Mouse (Mus musculus): ENCODE results near the gene Nhsl1. TPM values are rescaled to one million over a fixed set of nuclear protein-coding genes. Genes with fewer than 3 reads are reported as not detected.

Gene Nhsl1
- polyA plus RNA-seq, 1 experiment, result 0.20 TPM

GRCm38 (mm10) chr10:18471648-18472047, 152.9 kb downstream of the Nhsl1 start:
- peaks cover 5% of the 10 kb centered on the region; the same call in 1 of the 2 replicates for H3K4me1 ChIP-seq (ENCODE audit: control insufficient read depth, insufficient read depth, low read length)
- TF ChIP-seq POLR2A (IDR thresholded peaks at IDR 0.05; ENCODE audit: borderline replicate concordance, low read depth, low read length) (no peak), CTCF (IDR thresholded peaks at IDR 0.05; ENCODE audit: low read depth, low read length) (no peak)
- no peak overlapping the region for H3K27ac ChIP-seq (ENCODE audit: insufficient read depth, low read depth, low read length)
- H3K4me3 ChIP-seq (ENCODE audit: insufficient read depth, low read length), result no peak overlapping the region

DNA sequence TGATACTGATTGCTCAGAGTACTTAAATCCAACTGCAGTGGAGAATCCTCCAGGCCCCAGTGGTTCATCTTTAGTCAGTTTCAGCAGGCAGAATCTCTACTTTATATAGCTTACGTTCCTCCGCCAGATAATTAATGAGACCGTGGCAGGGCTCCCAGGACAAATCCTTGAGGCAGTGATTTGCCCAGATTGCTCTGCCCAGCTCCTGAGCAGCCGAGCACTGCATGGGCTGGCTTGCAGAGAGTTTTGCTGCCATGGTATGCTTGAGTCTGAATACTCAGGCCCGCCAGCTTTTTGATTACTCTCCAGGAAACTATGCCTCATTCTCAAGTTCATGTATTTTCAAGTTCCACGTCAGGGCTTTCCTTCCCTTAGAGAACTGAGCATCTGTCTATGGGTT, 156.3 kb downstream of the Nhsl1 start:
- no peak overlapping the region for H3K4me3 ChIP-seq (ENCODE audit: insufficient read depth, low read length)
- no peak overlapping the region for H3K27ac ChIP-seq (ENCODE audit: insufficient read depth, low read depth, low read length)
- H3K4me1 ChIP-seq (ENCODE audit: control insufficient read depth, insufficient read depth, low read length), result no peaks in the 10 kb centered on the region; the same call in 1 of the 2 replicates
- TF ChIP-seq CTCF (IDR thresholded peaks at IDR 0.05; ENCODE audit: low read depth, low read length) (no peak), POLR2A (IDR thresholded peaks at IDR 0.05; ENCODE audit: borderline replicate concordance, low read depth, low read length) (no peak)

GRCm38 (mm10) chr10:18478294-18478693, 159.5 kb downstream of the Nhsl1 start:
- Histone ChIP-seq H3K4me1 (ENCODE audit: control insufficient read depth, insufficient read depth, low read length) (peaks cover 2% of the 10 kb centered on the region), H3K27ac (ENCODE audit: insufficient read depth, low read depth, low read length) (no peak overlapping the region), H3K4me3 (ENCODE audit: insufficient read depth, low read length) (no peak overlapping the region)
- TF ChIP-seq CTCF (IDR thresholded peaks at IDR 0.05; ENCODE audit: low read depth, low read length), result no peak
- no peak for TF ChIP-seq POLR2A (IDR thresholded peaks at IDR 0.05; ENCODE audit: borderline replicate concordance, low read depth, low read length)

DNA sequence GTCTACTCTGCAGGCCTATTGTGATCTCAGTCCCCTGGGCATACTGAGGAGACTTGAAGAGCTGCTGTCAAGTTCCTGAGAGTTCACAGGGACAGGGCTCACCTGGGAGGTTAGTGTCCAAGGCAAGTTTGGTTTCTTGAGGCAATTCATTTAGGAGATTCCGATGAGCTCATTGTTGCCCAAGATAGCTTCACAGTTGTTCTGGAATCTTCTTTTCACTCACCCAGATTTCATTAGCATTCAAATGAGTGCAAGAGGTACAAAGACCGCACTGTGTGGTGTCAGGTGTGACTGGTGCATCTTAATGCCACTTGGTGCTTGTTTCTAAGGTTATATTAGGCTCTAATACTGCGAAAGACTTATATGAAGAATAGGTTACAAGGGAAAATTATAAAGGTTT, 160.5 kb downstream of the Nhsl1 start:
- Histone ChIP-seq H3K4me3 (ENCODE audit: insufficient read depth, low read length) (no peak overlapping the region), H3K27ac (ENCODE audit: insufficient read depth, low read depth, low read length) (no peak overlapping the region), H3K4me1 (ENCODE audit: control insufficient read depth, insufficient read depth, low read length) (peaks cover 2% of the 10 kb centered on the region)
- TF ChIP-seq CTCF (IDR thresholded peaks at IDR 0.05; ENCODE audit: low read depth, low read length), result no peak

DNA sequence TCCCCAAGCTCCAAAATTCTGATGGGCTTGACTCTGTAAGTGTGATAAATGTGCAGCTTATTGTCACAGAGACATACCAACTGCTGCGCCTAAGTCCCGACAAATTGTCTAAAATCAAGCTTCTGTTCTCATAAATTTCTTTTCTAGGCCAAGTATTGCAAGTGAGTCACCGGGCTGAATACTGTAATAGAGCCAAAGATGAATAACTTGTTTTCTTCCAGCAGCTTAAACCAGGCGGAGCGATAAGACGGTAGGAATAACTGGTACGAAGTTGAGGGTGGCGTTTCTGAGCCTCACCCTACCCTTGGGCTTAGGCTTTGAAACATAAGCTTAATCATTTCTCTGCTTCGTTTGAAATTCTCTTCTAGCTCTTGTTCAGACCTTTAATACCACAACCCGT, 162.1 kb downstream of the Nhsl1 start:
- TF ChIP-seq CTCF (IDR thresholded peaks at IDR 0.05; ENCODE audit: low read depth, low read length) (no peak), POLR2A (IDR thresholded peaks at IDR 0.05; ENCODE audit: borderline replicate concordance, low read depth, low read length) (no peak)
- H3K4me1 ChIP-seq (ENCODE audit: control insufficient read depth, insufficient read depth, low read length), result peaks cover 2% of the 10 kb centered on the region
- H3K27ac ChIP-seq (ENCODE audit: insufficient read depth, low read depth, low read length), result no peak overlapping the region
- H3K4me3 ChIP-seq (ENCODE audit: insufficient read depth, low read length), result no peak overlapping the region

DNA sequence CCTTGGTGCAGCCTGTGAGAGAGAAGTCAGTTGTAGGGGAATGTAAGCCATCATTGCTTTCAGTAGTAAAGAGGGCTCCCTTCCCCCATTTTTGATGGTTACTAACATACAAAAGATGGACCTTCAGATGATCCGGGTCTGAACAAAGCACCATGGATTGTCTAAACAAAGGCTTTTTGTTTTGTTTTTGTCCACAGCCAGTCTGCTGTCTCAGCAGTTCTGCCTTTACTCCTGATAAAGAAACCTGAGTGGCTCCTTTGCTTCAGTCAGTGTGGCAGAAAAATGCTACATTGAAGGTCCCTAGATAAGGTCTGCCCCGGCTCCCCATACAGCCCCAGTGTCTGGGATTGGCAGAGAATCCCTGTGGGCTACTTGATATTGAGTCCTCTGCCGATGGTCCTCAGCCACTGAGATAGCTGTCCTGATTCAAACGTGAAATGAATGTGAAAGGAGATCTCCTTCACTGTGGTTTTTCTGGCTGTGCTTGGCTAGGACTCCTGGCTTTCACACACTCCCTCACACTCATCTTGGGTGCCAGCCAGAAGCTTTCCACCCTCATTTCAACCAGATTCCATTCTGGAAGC, 163.9 kb downstream of the Nhsl1 start:
- TF ChIP-seq POLR2A (IDR thresholded peaks at IDR 0.05; ENCODE audit: borderline replicate concordance, low read depth, low read length) (no peak), CTCF (IDR thresholded peaks at IDR 0.05; ENCODE audit: low read depth, low read length) (no peak)
- no peak overlapping the region for H3K4me3 ChIP-seq (ENCODE audit: insufficient read depth, low read length)

DNA sequence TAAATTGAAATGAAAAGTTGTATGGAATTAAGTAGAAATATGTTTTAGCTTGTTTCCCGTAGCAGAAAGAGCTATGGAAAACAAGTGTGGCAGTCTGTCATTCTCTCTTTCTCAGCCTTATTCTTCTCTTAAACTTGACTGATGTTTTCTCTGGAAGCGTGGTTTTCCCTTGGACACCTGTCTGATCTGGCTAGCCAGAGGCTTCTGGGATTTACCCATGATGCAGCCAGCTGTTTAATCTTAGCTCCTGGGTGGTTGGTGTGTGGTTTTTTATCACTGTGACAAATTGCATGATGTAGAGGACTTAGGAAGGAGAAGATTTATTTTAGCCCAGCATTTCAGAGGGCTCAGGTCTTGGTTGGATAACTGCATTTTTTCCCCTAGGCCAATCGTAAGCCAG, 164.9 kb downstream of the Nhsl1 start:
- TF ChIP-seq POLR2A (IDR thresholded peaks at IDR 0.05; ENCODE audit: borderline replicate concordance, low read depth, low read length) (no peak), CTCF (IDR thresholded peaks at IDR 0.05; ENCODE audit: low read depth, low read length) (no peak)
- Histone ChIP-seq H3K4me1 (ENCODE audit: control insufficient read depth, insufficient read depth, low read length) (peaks cover 2% of the 10 kb centered on the region), H3K27ac (ENCODE audit: insufficient read depth, low read depth, low read length) (no peak overlapping the region), H3K4me3 (ENCODE audit: insufficient read depth, low read length) (no peak overlapping the region)

More for the DNA sequence above, 163.9 kb downstream of the Nhsl1 start:
- H3K4me1 ChIP-seq (ENCODE audit: control insufficient read depth, insufficient read depth, low read length), result peaks cover 2% of the 10 kb centered on the region
- no peak overlapping the region for H3K27ac ChIP-seq (ENCODE audit: insufficient read depth, low read depth, low read length)

GRCm38 (mm10) chr10:18484731-18485130, 165.9 kb downstream of the Nhsl1 start:
- Histone ChIP-seq H3K4me3 (ENCODE audit: insufficient read depth, low read length) (no peak overlapping the region), H3K4me1 (ENCODE audit: control insufficient read depth, insufficient read depth, low read length) (peaks cover 2% of the 10 kb centered on the region), H3K27ac (ENCODE audit: insufficient read depth, low read depth, low read length) (no peak overlapping the region)
- TF ChIP-seq POLR2A (IDR thresholded peaks at IDR 0.05; ENCODE audit: borderline replicate concordance, low read depth, low read length), result no peak
- no peak for TF ChIP-seq CTCF (IDR thresholded peaks at IDR 0.05; ENCODE audit: low read depth, low read length)

- no peak overlapping the region for H3K4me3 ChIP-seq (ENCODE audit: insufficient read depth, low read length)
- H3K4me1 ChIP-seq (ENCODE audit: control insufficient read depth, insufficient read depth, low read length), result no peaks in the 10 kb centered on the region
- no peak overlapping the region for H3K27ac ChIP-seq (ENCODE audit: insufficient read depth, low read depth, low read length)
- TF ChIP-seq CTCF (IDR thresholded peaks at IDR 0.05; ENCODE audit: low read depth, low read length) (no peak), POLR2A (IDR thresholded peaks at IDR 0.05; ENCODE audit: borderline replicate concordance, low read depth, low read length) (no peak)
Measured at GRCm38 (mm10) chr10:18488239-18488803, 169.5 kb downstream of the Nhsl1 start.

DNA sequence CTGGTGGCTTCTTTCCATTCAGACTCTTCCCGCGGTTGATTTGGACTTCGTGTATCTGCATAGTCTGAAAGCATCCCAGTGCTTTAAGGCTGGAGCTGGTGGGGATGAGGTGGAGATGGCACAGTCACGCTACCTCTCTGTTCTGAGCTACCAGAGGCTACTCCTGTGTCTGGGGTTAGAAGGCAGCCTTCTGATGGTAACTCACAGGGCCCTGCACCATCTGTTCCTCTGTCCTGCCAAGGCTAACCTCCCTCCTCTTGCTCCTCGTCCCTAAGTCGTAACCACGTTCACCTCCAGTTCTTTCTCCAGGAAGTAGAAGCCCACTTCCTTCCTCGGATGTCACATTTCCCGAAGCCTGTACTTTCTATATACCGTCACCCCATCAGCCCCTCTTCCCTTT, 171.2 kb downstream of the Nhsl1 start:
- H3K4me3 ChIP-seq (ENCODE audit: insufficient read depth, low read length), result no peak overlapping the region
- H3K27ac ChIP-seq (ENCODE audit: insufficient read depth, low read depth, low read length), result no peak overlapping the region
- TF ChIP-seq POLR2A (IDR thresholded peaks at IDR 0.05; ENCODE audit: borderline replicate concordance, low read depth, low read length) (no peak), CTCF (IDR thresholded peaks at IDR 0.05; ENCODE audit: low read depth, low read length) (no peak)
- H3K4me1 ChIP-seq (ENCODE audit: control insufficient read depth, insufficient read depth, low read length), result no peaks in the 10 kb centered on the region
